Mouse (Mus musculus) cerebellum, adult 9-10 months (tissue): ENCODE data around the gene Spink2.
A peak's percentile ranks its signal among the peaks of the same experiment; 100 is the strongest.
"Not testable (repeated sequence)": the region's sequence is repeated elsewhere in the genome, so short reads cannot be mapped to it uniquely, and the experiment has no call there.

ENCODE experiments used
- DNase-seq: peaks from one replicate; pipeline ENCODE4 v3.0.0; 2022

The Spink2 gene

GRCm38 (mm10) chr5:77193266-77193665 is 18.0 kb downstream of the Spink2 start:
- DNase-seq = no peak

- no peak for DNase-seq
These were observed 19.6 kb downstream of the Spink2 start for GRCm38 (mm10) chr5:77191631-77192030.

GRCm38 (mm10) chr5:77191106-77191505 is 20.2 kb downstream of the Spink2 start:
- no peak for DNase-seq

- DNase-seq = no peak
These were observed 22.5 kb downstream of the Spink2 start for GRCm38 (mm10) chr5:77188738-77189137.

GRCm38 (mm10) chr5:77185351-77185750 is 25.9 kb downstream of the Spink2 start:
- DNase-seq = no peak

GRCm38 (mm10) chr5:77183876-77184275 is 27.4 kb downstream of the Spink2 start:
- DNase-seq = not testable (repeated sequence)

- no peak for DNase-seq
These were observed 27.9 kb downstream of the Spink2 start for GRCm38 (mm10) chr5:77183338-77183737.

GRCm38 (mm10) chr5:77181508-77181907 is 29.8 kb downstream of the Spink2 start:
- no peak for DNase-seq

GRCm38 (mm10) chr5:77178976-77179375 is 32.3 kb downstream of the Spink2 start:
- DNase-seq = no peak

GRCm38 (mm10) chr5:77178008-77178407 is 33.3 kb downstream of the Spink2 start:
- no peak for DNase-seq

GRCm38 (mm10) chr5:77174779-77175178 is 36.5 kb downstream of the Spink2 start:
- DNase-seq = no peak

GRCm38 (mm10) chr5:77170593-77170992 is 40.7 kb downstream of the Spink2 start:
- DNase-seq = peak; percentile 18

GRCm38 (mm10) chr5:77167306-77167945 is 43.8 kb downstream of the Spink2 start:
- no peak for DNase-seq

GRCm38 (mm10) chr5:77165703-77166625 is 45.3 kb downstream of the Spink2 start:
- no peak for DNase-seq

GRCm38 (mm10) chr5:77163597-77163996 is 47.7 kb downstream of the Spink2 start:
- no peak for DNase-seq

GRCm38 (mm10) chr5:77162566-77162965 is 48.7 kb downstream of the Spink2 start:
- no peak for DNase-seq

GRCm38 (mm10) chr5:77157777-77158540 is 53.3 kb downstream of the Spink2 start:
- DNase-seq = no peak

- DNase-seq = peak; percentile 4
These were observed 54.3 kb downstream of the Spink2 start for GRCm38 (mm10) chr5:77156938-77157337.

- DNase-seq = no peak
These were observed 55.7 kb downstream of the Spink2 start for GRCm38 (mm10) chr5:77155526-77155925.
